Mouse (Mus musculus) liver, embryonic 12.5 days (tissue): Measurements from ENCODE around the gene Lhx1. TPM values are rescaled to one million over a fixed set of nuclear protein-coding genes. Genes with fewer than 3 reads are reported as not detected.

ENCODE experiments used
- ATAC-seq: fragments of 200-750 bp; cut with Nextera tagmentation; 2 replicates; pipeline ENCODE4 v1.8.0; 2017; ENCODE audit warnings: moderate number of reproducible peaks, mild to moderate bottlenecking, moderate library complexity
- H3K27ac ChIP-seq: fragments of 300-500 bp; sonication (generic); 2 replicates; pipeline ENCODE4 v1.5.1; 2016; ENCODE audit warnings: mild to moderate bottlenecking
- H3K27me3 ChIP-seq: fragments of 300-500 bp; sonication (generic); replicated peaks from 2 replicates; pipeline ENCODE4 v1.6.1; 2016; ENCODE audit warnings: mild to moderate bottlenecking, moderate library complexity
- H3K36me3 ChIP-seq: fragments of 300-500 bp; sonication (generic); 2 replicates; pipeline ENCODE4 v1.6.1; 2016; ENCODE audit warnings: mild to moderate bottlenecking, moderate library complexity
- H3K4me1 ChIP-seq: fragments of 300-500 bp; sonication (generic); 2 replicates; pipeline ENCODE4 v1.6.1; 2016
- H3K4me2 ChIP-seq: fragments of 300-500 bp; sonication (generic); 2 replicates; pipeline ENCODE4 v1.6.1; 2016; ENCODE audit warnings: mild to moderate bottlenecking, moderate library complexity
- H3K4me3 ChIP-seq: fragments of 300-500 bp; sonication (generic); 2 replicates; pipeline ENCODE4 v1.5.1; 2016; ENCODE audit warnings: mild to moderate bottlenecking, moderate library complexity
- H3K9ac ChIP-seq: fragments of 300-500 bp; sonication (generic); 2 replicates; pipeline ENCODE4 v1.6.1; 2016; ENCODE audit warnings: mild to moderate bottlenecking, moderate library complexity
- H3K9me3 ChIP-seq: fragments of 300-500 bp; sonication (generic); replicated peaks from 2 replicates; pipeline ENCODE4 v1.6.1; 2016; ENCODE audit warnings: mild to moderate bottlenecking, moderate library complexity
- WGBS: fragments of 180-500 bp; shearing (Covaris S2); methylation state at CpG from one replicate; pipeline ENCODE4 v1.1.7; 2016; ENCODE audit not compliant: insufficient replicate concordance; 5-methylcytosine and 5-hydroxymethylcytosine counted together
- polyA plus RNA-seq: library from polyadenylated mRNA; unstranded; fragments of >200 nt; fragmentation: Nextera tagmentation; extraction: Ambion mirVana; gene quantifications from 2 replicates; pipeline ENCODE4 v1.2.1, GENCODE M21; 2016

Gene Lhx1
- polyA plus RNA-seq, 1 experiment from 2014 or later = not detected

GRCm38 (mm10) chr11:84523841-84524510 lies 1.4 kb downstream of the Lhx1 start:
- Histone ChIP-seq H3K27me3 (peaks cover 100% of the 10 kb centered on the region), H3K4me1 (peaks cover 15% of the 10 kb centered on the region), H3K9me3 (no peaks in the 10 kb centered on the region), H3K9ac (no peak overlapping the region), H3K4me3 (no peak overlapping the region), H3K36me3 (no peaks in the 10 kb centered on the region), H3K27ac (no peak overlapping the region), H3K4me2 (no peak overlapping the region)
- WGBS = 1% methylated on average over 35 of the region's 35 CpGs
- no peak for ATAC-seq

GRCm38 (mm10) chr11:84523321-84523831 lies 2.0 kb downstream of the Lhx1 start:
- Histone ChIP-seq H3K4me3 (no peak overlapping the region), H3K27ac (no peak overlapping the region), H3K4me1 (peaks cover 15% of the 10 kb centered on the region), H3K36me3 (no peaks in the 10 kb centered on the region), H3K4me2 (no peak overlapping the region), H3K27me3 (peaks cover 100% of the 10 kb centered on the region), H3K9ac (no peak overlapping the region), H3K9me3 (no peaks in the 10 kb centered on the region)
- 3% methylated on average over 16 of the region's 16 CpGs for WGBS
- ATAC-seq = no peak

- Histone ChIP-seq H3K9me3 (no peaks in the 10 kb centered on the region), H3K4me2 (peak overlapping the region; percentile 48), H3K27me3 (peaks cover 97% of the 10 kb centered on the region), H3K4me3 (peak overlapping the region; percentile 21), H3K27ac (no peak overlapping the region), H3K36me3 (no peaks in the 10 kb centered on the region), H3K4me1 (peaks cover 15% of the 10 kb centered on the region), H3K9ac (no peak overlapping the region)
- WGBS = 2% methylated on average over 40 of the region's 40 CpGs
- ATAC-seq = no peak
These were observed 2.6 kb downstream of the Lhx1 start for GRCm38 (mm10) chr11:84522577-84523320.

GRCm38 (mm10) chr11:84521751-84522299 lies 3.5 kb downstream of the Lhx1 start:
- WGBS = 22% methylated on average over 24 of the region's 24 CpGs

GRCm38 (mm10) chr11:84521071-84521390 lies 4.3 kb downstream of the Lhx1 start:
- Histone ChIP-seq H3K27ac (no peak overlapping the region), H3K4me2 (no peak overlapping the region), H3K9me3 (no peaks in the 10 kb centered on the region), H3K4me1 (peaks cover 15% of the 10 kb centered on the region), H3K27me3 (peaks cover 97% of the 10 kb centered on the region), H3K36me3 (no peaks in the 10 kb centered on the region), H3K4me3 (no peak overlapping the region), H3K9ac (no peak overlapping the region)
- no peak for ATAC-seq
- WGBS = 42% methylated on average over 3 of the region's 3 CpGs

More at GRCm38 (mm10) chr11:84521751-84522299, 3.5 kb downstream of the Lhx1 start:
- no peak overlapping the region for H3K4me2 ChIP-seq
- no peak overlapping the region for H3K4me3 ChIP-seq
- H3K27ac ChIP-seq = no peak overlapping the region
- no peak for ATAC-seq
- no peaks in the 10 kb centered on the region for H3K9me3 ChIP-seq
- peaks cover 15% of the 10 kb centered on the region for H3K4me1 ChIP-seq
- peaks cover 97% of the 10 kb centered on the region for H3K27me3 ChIP-seq
- no peaks in the 10 kb centered on the region for H3K36me3 ChIP-seq
- no peak overlapping the region for H3K9ac ChIP-seq

- no peak overlapping the region for H3K4me2 ChIP-seq
- WGBS = 9% methylated on average over 31 of the region's 31 CpGs
- no peaks in the 10 kb centered on the region for H3K36me3 ChIP-seq
- peaks cover 97% of the 10 kb centered on the region for H3K27me3 ChIP-seq
- no peaks in the 10 kb centered on the region for H3K9me3 ChIP-seq
- ATAC-seq = no peak
- peaks cover 13% of the 10 kb centered on the region for H3K4me1 ChIP-seq
- no peak overlapping the region for H3K4me3 ChIP-seq
- H3K9ac ChIP-seq = no peak overlapping the region
- H3K27ac ChIP-seq = no peak overlapping the region
These were observed 4.9 kb downstream of the Lhx1 start for GRCm38 (mm10) chr11:84520269-84521070.

GRCm38 (mm10) chr11:84519576-84520268 lies 5.6 kb downstream of the Lhx1 start:
- no peak overlapping the region for H3K4me2 ChIP-seq
- ATAC-seq = no peak
- WGBS = 27% methylated on average over 34 of the region's 34 CpGs
- no peak overlapping the region for H3K27ac ChIP-seq
- peaks cover 97% of the 10 kb centered on the region for H3K27me3 ChIP-seq
- no peak overlapping the region for H3K4me3 ChIP-seq
- no peaks in the 10 kb centered on the region for H3K36me3 ChIP-seq
- no peak overlapping the region for H3K9ac ChIP-seq
- H3K4me1 ChIP-seq = peaks cover 6% of the 10 kb centered on the region
- H3K9me3 ChIP-seq = no peaks in the 10 kb centered on the region

GRCm38 (mm10) chr11:84519036-84519435 lies 6.3 kb downstream of the Lhx1 start:
- no peak overlapping the region for H3K4me2 ChIP-seq

GRCm38 (mm10) chr11:84518261-84518660 lies 7.1 kb downstream of the Lhx1 start:
- no peak overlapping the region for H3K4me3 ChIP-seq
- no peak overlapping the region for H3K27ac ChIP-seq
- no peak overlapping the region for H3K9ac ChIP-seq
- H3K36me3 ChIP-seq = no peaks in the 10 kb centered on the region
- H3K9me3 ChIP-seq = no peaks in the 10 kb centered on the region
- ATAC-seq = no peak
- peaks cover 86% of the 10 kb centered on the region for H3K27me3 ChIP-seq
- H3K4me2 ChIP-seq = no peak overlapping the region
- 60% methylated on average over 5 of the region's 5 CpGs for WGBS
- H3K4me1 ChIP-seq = peaks cover 11% of the 10 kb centered on the region

More at GRCm38 (mm10) chr11:84519036-84519435, 6.3 kb downstream of the Lhx1 start:
- Histone ChIP-seq H3K9me3 (no peaks in the 10 kb centered on the region), H3K27me3 (peaks cover 94% of the 10 kb centered on the region), H3K4me1 (peaks cover 7% of the 10 kb centered on the region), H3K36me3 (no peaks in the 10 kb centered on the region), H3K9ac (no peak overlapping the region), H3K27ac (no peak overlapping the region), H3K4me3 (no peak overlapping the region)
- 51% methylated on average over 12 of the region's 12 CpGs for WGBS
- ATAC-seq = no peak

- no peaks in the 10 kb centered on the region for H3K9me3 ChIP-seq
- H3K4me3 ChIP-seq = no peak overlapping the region
- no peak for ATAC-seq
- no peak overlapping the region for H3K4me2 ChIP-seq
- H3K4me1 ChIP-seq = peaks cover 12% of the 10 kb centered on the region
- H3K27me3 ChIP-seq = peaks cover 78% of the 10 kb centered on the region
- H3K27ac ChIP-seq = no peak overlapping the region
- no peak overlapping the region for H3K9ac ChIP-seq
- H3K36me3 ChIP-seq = no peaks in the 10 kb centered on the region
- 42% methylated on average over 2 of the region's 2 CpGs for WGBS
These were observed 7.9 kb downstream of the Lhx1 start for GRCm38 (mm10) chr11:84517431-84517830.

- Histone ChIP-seq H3K4me1 (peaks cover 20% of the 10 kb centered on the region), H3K4me2 (no peak overlapping the region), H3K4me3 (no peak overlapping the region), H3K27me3 (peaks cover 70% of the 10 kb centered on the region), H3K9ac (no peak overlapping the region), H3K27ac (no peak overlapping the region), H3K9me3 (no peaks in the 10 kb centered on the region), H3K36me3 (peaks cover 4% of the 10 kb centered on the region; the same call in 1 of the 2 replicates)
- WGBS = 15% methylated on average over 14 of the region's 14 CpGs
- no peak for ATAC-seq
These were observed 8.7 kb downstream of the Lhx1 start for GRCm38 (mm10) chr11:84516501-84517240.
